Mouse (Mus musculus) limb, embryonic 11.5 days (tissue): Measurements from ENCODE around the gene Ralbp1. TPM values are rescaled to one million over a fixed set of nuclear protein-coding genes. Genes with fewer than 3 reads are reported as not detected.

Experiments used
- ATAC-seq: fragments of 200-750 bp; cut with Nextera tagmentation; 2 replicates; pipeline ENCODE4 v1.8.0; 2017; ENCODE audit warnings: low read depth; ENCODE audit not compliant: insufficient number of reproducible peaks, low FRiP score, low TSS enrichment
- DNase-seq: peaks from one replicate; pipeline ENCODE4 v3.0.0-alpha.2; 2015; ENCODE audit warnings: low spot score
- H3K27ac ChIP-seq: fragments of 300-500 bp; sonication (generic); replicated peaks from 2 replicates; pipeline ENCODE4 v1.5.1; 2014; ENCODE audit warnings: low read depth, mild to moderate bottlenecking, low read length
- H3K27me3 ChIP-seq: fragments of 300-500 bp; sonication (generic); 2 replicates; pipeline ENCODE4 v1.6.1; 2014; ENCODE audit warnings: mild to moderate bottlenecking, low read length, mixed read lengths; ENCODE audit not compliant: control insufficient read depth, insufficient read depth
- H3K36me3 ChIP-seq: fragments of 300-500 bp; sonication (generic); 2 replicates; pipeline ENCODE4 v1.6.1; 2014; ENCODE audit warnings: mild to moderate bottlenecking, low read length, moderate library complexity, mixed read lengths; ENCODE audit not compliant: control insufficient read depth, insufficient read depth
- H3K4me1 ChIP-seq: fragments of 300-500 bp; sonication (generic); 2 replicates; pipeline ENCODE4 v1.6.1; 2014; ENCODE audit warnings: low read length, mixed read lengths; ENCODE audit not compliant: control insufficient read depth, insufficient read depth
- H3K4me2 ChIP-seq: fragments of 300-500 bp; sonication (generic); 2 replicates; pipeline ENCODE4 v1.6.1; 2014; ENCODE audit warnings: low read depth, mild to moderate bottlenecking, moderate library complexity; ENCODE audit not compliant: severe bottlenecking
- H3K4me3 ChIP-seq: fragments of 300-500 bp; sonication (generic); 2 replicates; pipeline ENCODE4 v1.5.1; 2014; ENCODE audit warnings: low read depth, low read length
- H3K9ac ChIP-seq: fragments of 300-500 bp; sonication (generic); 2 replicates; pipeline ENCODE4 v1.6.1; 2014; ENCODE audit warnings: mild to moderate bottlenecking, low read length
- H3K9me3 ChIP-seq: fragments of 300-500 bp; sonication (generic); 2 replicates; pipeline ENCODE4 v1.6.1; 2016; ENCODE audit warnings: low read length; ENCODE audit not compliant: control insufficient read depth
- WGBS: fragments of 180-500 bp; shearing (Covaris S2); extraction: QIAGEN DNeasy Blood & Tissue Kit; methylation state at CpG from one replicate; pipeline ENCODE4 v1.1.7; 2014; 5-methylcytosine and 5-hydroxymethylcytosine counted together
- polyA plus RNA-seq: library from polyadenylated mRNA; unstranded; fragments of >200 nt; fragmentation: Nextera tagmentation; extraction: Ambion mirVana; gene quantifications from 2 replicates; pipeline ENCODE4 v1.2.1, GENCODE M21; 2014

Gene Ralbp1
- polyA plus RNA-seq, 1 experiment from 2014 or later: 55.2 TPM

DNA sequence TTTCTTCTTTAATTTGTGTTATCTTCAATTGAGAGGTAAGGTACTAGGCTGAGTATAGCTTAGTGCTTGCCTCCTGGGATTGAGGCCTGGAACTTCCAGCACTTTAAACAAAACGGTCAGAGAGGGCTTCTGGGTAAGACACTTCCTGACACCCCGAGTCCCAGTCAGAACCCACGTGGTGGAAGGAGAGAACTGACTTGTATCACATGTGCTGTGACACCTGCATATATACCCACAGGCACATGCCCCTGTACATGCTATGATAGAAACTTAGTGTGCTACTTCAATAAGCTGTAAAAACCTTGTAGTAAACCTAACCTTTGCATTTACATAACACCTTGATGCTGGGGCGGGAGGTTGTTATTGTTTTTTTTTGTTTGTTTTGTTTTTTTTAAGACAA is 87.2 kb downstream of the Ralbp1 start:
- H3K36me3 ChIP-seq: no peaks in the 10 kb centered on the region; the same call in 1 of the 2 replicates
- ATAC-seq: no peak
- 74% methylated on average over 4 of the region's 4 CpGs for WGBS

More for the DNA sequence above, 87.2 kb downstream of the Ralbp1 start:
- H3K4me1 ChIP-seq: no peaks in the 10 kb centered on the region
- H3K9me3 ChIP-seq: no peaks in the 10 kb centered on the region
- no peak overlapping the region for H3K27ac ChIP-seq
- H3K4me2 ChIP-seq: no peak overlapping the region
- H3K27me3 ChIP-seq: no peaks in the 10 kb centered on the region
- H3K4me3 ChIP-seq: no peak overlapping the region
- H3K9ac ChIP-seq: no peak overlapping the region
- DNase-seq: no peak

Other genes with a start within 250 kb of the Ralbp1 start
- gene Txndc2, start 243.6 kb downstream of the Ralbp1 start, polyA plus RNA-seq: not detected in 2 replicates
- 53.2 and 56.0 TPM in 2 replicates for gene Rab31, start 113.0 kb downstream of the Ralbp1 start, polyA plus RNA-seq
- 62.4 and 64.0 TPM in 2 replicates for gene Ppp4r1, start 103.2 kb downstream of the Ralbp1 start, polyA plus RNA-seq
- 134 and 137 TPM in 2 replicates for gene Twsg1, start 65.4 kb upstream of the Ralbp1 start, polyA plus RNA-seq
- 21.5 and 24.5 TPM in 2 replicates for gene Ankrd12, start 191.3 kb upstream of the Ralbp1 start, polyA plus RNA-seq
- 320 TPM in 2 replicates for gene Ndufv2, start 215.8 kb upstream of the Ralbp1 start, polyA plus RNA-seq
- gene Washc1, start 225.7 kb upstream of the Ralbp1 start, polyA plus RNA-seq: 34.4 and 36.9 TPM in 2 replicates
- 28.0 and 32.5 TPM in 2 replicates for gene Ddx11, start 237.7 kb upstream of the Ralbp1 start, polyA plus RNA-seq